Mouse (Mus musculus) urinary bladder, postnatal 25 days (tissue): ENCODE data around the gene Tenm3.
"Not testable (repeated sequence)": the region's sequence is repeated elsewhere in the genome, so short reads cannot be mapped to it uniquely, and the experiment has no call there.

Experiments used
- DNase-seq: peaks from one replicate; pipeline ENCODE4 v3.0.0; 2022; ENCODE audit warnings: low spot score

The Tenm3 gene

GRCm38 (mm10) chr8:48203611-48204010, 640.1 kb downstream of the Tenm3 start:
- DNase-seq = no peak

DNA sequence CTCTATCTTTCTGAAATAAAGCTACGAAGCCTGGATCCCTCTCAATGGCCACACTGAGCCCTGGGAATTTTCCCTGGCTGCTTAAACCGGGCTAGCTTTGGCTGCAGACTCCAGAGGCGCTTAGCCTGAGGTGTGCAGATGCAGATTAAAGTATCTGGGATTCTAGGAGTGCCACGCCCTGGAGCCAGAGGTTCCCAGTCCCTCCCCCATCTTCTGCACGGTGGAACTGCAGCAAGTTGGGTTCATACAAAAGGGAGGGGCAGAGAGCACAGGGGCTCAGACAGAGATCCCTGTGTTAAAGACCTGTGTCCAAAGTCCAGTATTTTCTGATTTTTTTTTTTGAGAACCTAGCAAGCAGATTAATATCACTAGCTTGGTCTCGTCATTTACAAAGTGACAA, 640.6 kb downstream of the Tenm3 start:
- no peak for DNase-seq

DNA sequence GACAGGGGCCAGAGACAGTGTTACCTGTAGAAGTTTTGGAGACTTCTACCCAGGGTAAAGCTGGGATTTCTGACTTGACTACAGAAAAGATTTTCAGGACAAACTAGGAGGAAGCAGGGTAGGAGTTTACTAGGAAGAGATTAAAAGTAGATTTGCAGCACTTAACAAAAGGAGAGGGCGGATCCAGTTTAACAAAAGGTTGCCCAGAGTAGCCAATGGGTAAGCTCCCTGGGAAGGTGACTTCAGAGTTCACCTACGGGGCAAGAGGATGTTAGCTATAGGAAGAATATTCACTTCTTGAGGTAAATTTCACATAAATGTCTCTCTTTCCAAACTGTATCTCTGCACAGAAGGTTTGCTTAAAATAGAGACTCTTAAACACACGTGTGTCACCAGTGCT, 641.1 kb downstream of the Tenm3 start:
- no peak for DNase-seq

DNA sequence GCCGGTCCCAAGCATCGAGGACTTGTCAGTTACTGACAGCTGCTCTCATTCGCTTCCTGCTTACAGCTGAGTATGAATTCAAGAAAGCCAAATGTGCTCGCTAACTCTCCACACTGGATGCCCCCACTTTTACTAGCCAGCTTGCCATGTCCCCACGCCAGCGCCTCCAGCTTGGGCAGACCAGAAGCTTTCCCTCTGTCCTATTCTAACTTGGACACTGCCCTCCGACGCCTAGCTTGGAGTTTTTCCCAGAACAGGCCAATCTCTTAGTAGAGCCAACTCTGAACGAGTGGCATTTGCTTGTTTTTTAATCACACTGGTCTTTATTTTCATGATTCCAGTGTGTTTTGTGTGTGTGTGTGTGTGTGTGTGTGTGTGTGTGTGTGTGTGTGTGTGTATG, 644.6 kb downstream of the Tenm3 start:
- no peak for DNase-seq

DNA sequence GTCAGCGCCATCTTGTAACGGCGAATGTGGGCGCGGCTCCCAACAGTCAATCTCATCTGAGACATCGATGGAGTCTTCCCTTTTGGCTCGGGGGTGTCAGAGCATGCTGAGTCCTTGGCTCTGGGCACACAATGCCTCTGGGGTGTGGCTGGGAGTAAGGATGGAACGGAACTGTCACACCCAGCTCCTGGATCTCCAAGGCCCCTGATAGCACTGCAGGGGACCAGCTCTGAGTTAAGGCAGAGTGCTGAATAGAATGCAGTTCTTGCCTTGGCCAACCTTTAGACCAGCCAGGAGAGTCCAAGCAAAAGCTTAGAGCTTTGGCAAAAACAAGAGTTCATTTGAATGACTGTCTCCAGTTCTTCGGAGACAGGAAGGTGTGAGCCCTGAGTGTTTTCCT, 647.8 kb downstream of the Tenm3 start:
- no peak for DNase-seq

- no peak for DNase-seq
These were observed 655.2 kb downstream of the Tenm3 start for GRCm38 (mm10) chr8:48188586-48188985.

GRCm38 (mm10) chr8:48183758-48184157, 660.0 kb downstream of the Tenm3 start:
- no peak for DNase-seq

DNA sequence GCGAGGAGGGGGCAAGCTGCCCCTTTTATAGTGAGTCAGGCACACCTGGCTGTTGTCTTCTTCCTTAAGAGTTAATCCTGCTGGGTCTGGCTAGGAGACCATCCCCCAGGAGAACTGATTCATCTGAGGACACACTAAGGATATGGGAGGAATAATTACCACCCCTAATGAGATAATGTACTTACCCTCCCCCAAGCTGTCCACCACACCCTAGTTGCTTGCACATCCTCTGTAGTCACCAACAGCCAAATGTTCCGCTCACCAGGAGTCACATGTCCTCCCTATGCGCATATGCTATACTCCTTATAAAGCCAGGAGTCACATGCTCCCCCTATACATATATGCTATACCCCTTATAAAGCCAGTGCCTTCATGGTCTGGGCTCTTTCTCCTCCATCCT, 662.8 kb downstream of the Tenm3 start:
- DNase-seq = no peak

DNA sequence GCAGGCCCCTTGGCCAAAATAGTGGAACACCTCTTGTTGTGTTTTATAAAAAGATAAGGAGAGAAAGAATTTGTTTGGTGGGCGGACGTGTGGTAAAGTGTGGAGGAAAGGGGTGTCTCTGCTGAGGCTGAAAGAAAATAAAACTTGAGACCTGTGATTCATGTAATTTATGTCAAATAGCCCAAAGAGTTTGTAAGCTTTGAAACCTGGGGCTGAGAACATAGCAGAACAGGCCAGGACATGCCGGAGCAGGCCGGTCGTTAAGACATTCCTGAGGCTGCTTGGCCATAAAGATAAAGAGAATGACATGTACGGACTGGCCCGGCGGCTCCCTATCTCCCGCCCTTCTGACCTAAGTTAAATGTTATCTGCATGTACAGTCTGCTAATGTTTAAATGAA, 663.6 kb downstream of the Tenm3 start:
- not testable (repeated sequence) for DNase-seq

GRCm38 (mm10) chr8:48178993-48179392, 664.8 kb downstream of the Tenm3 start:
- no peak for DNase-seq

- DNase-seq = no peak
These were observed 665.9 kb downstream of the Tenm3 start for GRCm38 (mm10) chr8:48177876-48178275.
